8 mouse cellular contexts compared by ENCODE assay signal in the genomic region with DNA sequence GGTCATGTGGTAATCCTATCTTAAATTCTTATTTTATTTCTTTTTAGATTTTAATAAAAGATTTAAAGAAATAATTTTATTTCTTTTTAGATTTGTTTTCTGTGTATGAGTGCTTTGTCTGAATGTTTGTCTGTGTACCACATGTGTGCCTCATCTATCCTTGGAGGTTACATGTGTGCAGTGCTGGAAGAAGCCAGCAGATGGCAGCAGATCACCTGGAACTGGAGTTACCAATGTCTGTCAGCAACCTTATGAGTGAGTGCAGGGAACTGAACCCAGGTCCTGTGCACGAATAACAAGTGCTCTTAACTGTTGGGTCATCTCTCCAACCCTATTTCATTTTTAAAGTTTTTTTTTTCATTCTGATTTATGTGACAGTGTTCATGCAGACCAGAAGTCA. TPM values are rescaled to one million over a fixed set of nuclear protein-coding genes. Genes with fewer than 3 reads are reported as not detected.
DNase-seq lines count a peak whose midpoint lies in the region; ATAC-seq and TF ChIP-seq lines count a peak whose summit lies in the region.

No protein-coding gene starts in this region.

- no peak overlapping the region for H3K27ac ChIP-seq in intestine, embryonic 14.5 days (ENCODE audit: low read depth)
- H3K27ac ChIP-seq in intestine, embryonic 16.5 days (ENCODE audit: low read length), result no peak overlapping the region
- H3K27ac ChIP-seq in bone marrow macrophage, adult 2 months (ENCODE audit: insufficient read depth, low read depth, low read length), result no peak overlapping the region
- no peak overlapping the region for H3K27ac ChIP-seq in liver, embryonic 11.5 days (ENCODE audit: low read depth, low read length)

- no peak overlapping the region for H3K4me3 ChIP-seq in intestine, embryonic 14.5 days (ENCODE audit: low read depth, low read length)
- H3K4me3 ChIP-seq in intestine, embryonic 16.5 days (ENCODE audit: low read length), result no peak overlapping the region
- H3K4me3 ChIP-seq in bone marrow macrophage, adult 2 months (ENCODE audit: insufficient read depth, low read length), result no peak overlapping the region
- H3K4me3 ChIP-seq in liver, embryonic 11.5 days (ENCODE audit: low read depth, low read length), result no peak overlapping the region

- no peaks in the 10 kb centered on the region for H3K9me3 ChIP-seq in intestine, embryonic 14.5 days (ENCODE audit: control insufficient read depth, low read length)
- H3K9me3 ChIP-seq in intestine, embryonic 16.5 days (ENCODE audit: control insufficient read depth, low read length), result no peaks in the 10 kb centered on the region
- peaks cover 5% of the 10 kb centered on the region; the same call in 1 of the 2 replicates for H3K9me3 ChIP-seq in liver, embryonic 11.5 days (ENCODE audit: control insufficient read depth, low read length)

- no peak for ATAC-seq in intestine, embryonic 14.5 days (replicated peaks; ENCODE audit: low FRiP score, low TSS enrichment, low read depth)
- ATAC-seq in intestine, embryonic 16.5 days, result no peak
- ATAC-seq in granulocyte monocyte progenitor cell, adult 5-6 weeks (replicated peaks; ENCODE audit: poor library complexity, severe bottlenecking), result peak; percentile 72
- ATAC-seq in liver, embryonic 11.5 days (replicated peaks; ENCODE audit: low FRiP score), result 0 out of 2 replicates have a peak, but pooled peaks have one; percentile 24
- ATAC-seq in activated CD4-positive, CD25-positive, alpha-beta regulatory T cell, adult 4 months, result no peak

- peak; percentile 64 for TF ChIP-seq CTCF in bone marrow macrophage, adult 2 months (IDR thresholded peaks at IDR 0.05; ENCODE audit: low read depth, low read length)

- peak; percentile 64 for DNase-seq in intestine, embryonic 14.5 days (ENCODE audit: low spot score)
- peak; percentile 89 for DNase-seq in ES-CJ7 (ENCODE audit: low read depth, low spot score)
- no peak for DNase-seq in liver, embryonic 11.5 days (ENCODE audit: low spot score)
- peak; percentile 39 for DNase-seq in right cerebral cortex, postnatal 4 days

- no peak overlapping the region for H3K9ac ChIP-seq in intestine, embryonic 14.5 days (ENCODE audit: low read length)
- no peak overlapping the region for H3K9ac ChIP-seq in intestine, embryonic 16.5 days (ENCODE audit: low read depth, low read length)
- no peak overlapping the region for H3K9ac ChIP-seq in liver, embryonic 11.5 days (ENCODE audit: low read depth, low read length)

- 85% methylated on average over 1 of the region's 1 CpGs for WGBS in intestine, embryonic 14.5 days
- 88% methylated on average over 1 of the region's 1 CpGs for WGBS in intestine, embryonic 16.5 days
- 76% methylated on average over 1 of the region's 1 CpGs for WGBS in liver, embryonic 11.5 days

- H3K4me1 ChIP-seq in intestine, embryonic 14.5 days (replicated peaks; ENCODE audit: control insufficient read depth, insufficient read depth, low read length), result peaks cover 5% of the 10 kb centered on the region; the same call in 1 of the 2 replicates
- H3K4me1 ChIP-seq in intestine, embryonic 16.5 days (ENCODE audit: control insufficient read depth, insufficient read depth, low read length), result peaks cover 6% of the 10 kb centered on the region
- H3K4me1 ChIP-seq in bone marrow macrophage, adult 2 months (ENCODE audit: control insufficient read depth, insufficient read depth, low read length), result no peaks in the 10 kb centered on the region
- H3K4me1 ChIP-seq in liver, embryonic 11.5 days (replicated peaks; ENCODE audit: control insufficient read depth, insufficient read depth, low read length), result no peaks in the 10 kb centered on the region

- no peaks in the 10 kb centered on the region for H3K36me3 ChIP-seq in intestine, embryonic 14.5 days (ENCODE audit: control insufficient read depth, insufficient read depth, low read length)
- no peaks in the 10 kb centered on the region for H3K36me3 ChIP-seq in intestine, embryonic 16.5 days (ENCODE audit: control insufficient read depth, insufficient read depth, low read length)
- no peaks in the 10 kb centered on the region for H3K36me3 ChIP-seq in liver, embryonic 11.5 days (ENCODE audit: control insufficient read depth, insufficient read depth, low read length)

- TF ChIP-seq POLR2A in bone marrow macrophage, adult 2 months (IDR thresholded peaks at IDR 0.05; ENCODE audit: borderline replicate concordance, low read depth, low read length), result no peak

- no peaks in the 10 kb centered on the region for H3K27me3 ChIP-seq in intestine, embryonic 14.5 days (replicated peaks; ENCODE audit: control insufficient read depth, insufficient read depth, low read length)
- no peaks in the 10 kb centered on the region for H3K27me3 ChIP-seq in intestine, embryonic 16.5 days (replicated peaks; ENCODE audit: control insufficient read depth, insufficient read depth, low read length)
- H3K27me3 ChIP-seq in liver, embryonic 11.5 days (replicated peaks; ENCODE audit: control insufficient read depth, insufficient read depth, low read length), result no peaks in the 10 kb centered on the region

- H3K4me2 ChIP-seq in intestine, embryonic 14.5 days (ENCODE audit: low read length), result no peak overlapping the region
- no peak overlapping the region for H3K4me2 ChIP-seq in intestine, embryonic 16.5 days (ENCODE audit: low read depth, low read length)
- no peak overlapping the region for H3K4me2 ChIP-seq in liver, embryonic 11.5 days

RNA-seq across cellular contexts. Expression of a gene that starts 35.1 kb away (rescaled TPM):
- polyA plus RNA-seq in intestine, embryonic 14.5 days (2014; fragmentation: Nextera tagmentation; extraction: Ambion mirVana), result 0.48 and 0.51 TPM in 2 replicates
- polyA plus RNA-seq in intestine, embryonic 16.5 days (2015; fragmentation: Nextera tagmentation; extraction: Ambion mirVana), result 0.70 and 1.5 TPM in 2 replicates
- not detected in 2 replicates for polyA plus RNA-seq in bone marrow macrophage, adult 2 months (2012; ENCODE audit: insufficient read depth, insufficient read length, missing spikeins)
- total RNA-seq in granulocyte monocyte progenitor cell, adult 5-6 weeks (2014; fragmentation: Nextera tagmentation), result 11.4 and 12.3 TPM in 2 replicates
- total RNA-seq in granulocyte monocyte progenitor cell, adult 5-6 weeks (2017), result 17.4 and 25.3 TPM in 2 replicates
- 29.4 and 32.5 TPM in 2 replicates for polyA plus RNA-seq in liver, embryonic 11.5 days (2014; fragmentation: Nextera tagmentation; extraction: Ambion mirVana)
- not detected for polyA plus RNA-seq in activated CD4-positive, CD25-positive, alpha-beta regulatory T cell, adult 4 months (2017; shearing (Covaris generic))

RNA-seq across cellular contexts. Expression of a gene that starts 47.2 kb away (rescaled TPM):
- 29.6 and 30.2 TPM in 2 replicates for polyA plus RNA-seq in intestine, embryonic 14.5 days (2014; fragmentation: Nextera tagmentation; extraction: Ambion mirVana)
- polyA plus RNA-seq in intestine, embryonic 16.5 days (2015; fragmentation: Nextera tagmentation; extraction: Ambion mirVana), result 12.6 and 13.3 TPM in 2 replicates
- polyA plus RNA-seq in bone marrow macrophage, adult 2 months (2012; ENCODE audit: insufficient read depth, insufficient read length, missing spikeins), result 0.39 and 0.40 TPM in 2 replicates
- total RNA-seq in granulocyte monocyte progenitor cell, adult 5-6 weeks (2014; fragmentation: Nextera tagmentation), result 2.2 and 2.9 TPM in 2 replicates
- total RNA-seq in granulocyte monocyte progenitor cell, adult 5-6 weeks (2017), result 0.95 and 1.2 TPM in 2 replicates
- 20.3 and 22.0 TPM in 2 replicates for polyA plus RNA-seq in liver, embryonic 11.5 days (2014; fragmentation: Nextera tagmentation; extraction: Ambion mirVana)
- 1 to 10 TPM; 2.3 to 3.3 TPM for polyA plus RNA-seq in activated CD4-positive, CD25-positive, alpha-beta regulatory T cell, adult 4 months (2017; shearing (Covaris generic))

RNA-seq across cellular contexts. Expression of a gene that starts 50.7 kb away (rescaled TPM):
- 114 and 122 TPM in 2 replicates for polyA plus RNA-seq in intestine, embryonic 14.5 days (2014; fragmentation: Nextera tagmentation; extraction: Ambion mirVana)
- 71.4 and 75.4 TPM in 2 replicates for polyA plus RNA-seq in intestine, embryonic 16.5 days (2015; fragmentation: Nextera tagmentation; extraction: Ambion mirVana)
- polyA plus RNA-seq in bone marrow macrophage, adult 2 months (2012; ENCODE audit: insufficient read depth, insufficient read length, missing spikeins), result 89.1 and 89.4 TPM in 2 replicates
- total RNA-seq in granulocyte monocyte progenitor cell, adult 5-6 weeks (2014; fragmentation: Nextera tagmentation), result 116 and 120 TPM in 2 replicates
- total RNA-seq in granulocyte monocyte progenitor cell, adult 5-6 weeks (2017), result 60.2 and 65.5 TPM in 2 replicates
- polyA plus RNA-seq in liver, embryonic 11.5 days (2014; fragmentation: Nextera tagmentation; extraction: Ambion mirVana), result 70.1 and 70.7 TPM in 2 replicates
- polyA plus RNA-seq in activated CD4-positive, CD25-positive, alpha-beta regulatory T cell, adult 4 months (2017; shearing (Covaris generic)), result 10 to 100 TPM; 38.6 to 48.2 TPM

Comparison
In these comparisons a context has a peak if more than half of its experiments do, and no peak if none do; other contexts are left out.
1. ATAC-seq: peak in granulocyte monocyte progenitor cell, adult 5-6 weeks (single experiment) and liver, embryonic 11.5 days (single experiment); none in intestine, embryonic 14.5 days (single experiment), intestine, embryonic 16.5 days (single experiment) and activated CD4-positive, CD25-positive, alpha-beta regulatory T cell, adult 4 months (single experiment).
2. RNA of a gene that starts 35.1 kb away (polyA plus RNA-seq): 29.4 to 32.5 TPM in liver, embryonic 11.5 days; 0.70 to 1.5 TPM in intestine, embryonic 16.5 days, 0.48 to 0.51 TPM in intestine, embryonic 14.5 days, not detected in bone marrow macrophage, adult 2 months and not detected in activated CD4-positive, CD25-positive, alpha-beta regulatory T cell, adult 4 months; every median in the first group is over 10 times any median in the second.